Mouse (Mus musculus): ENCODE results near the gene Cd82.

- no peak for TF ChIP-seq CTCF (IDR thresholded peaks at IDR 0.05; ENCODE audit: control insufficient read depth, insufficient read depth, insufficient read length)
- no peak for TF ChIP-seq CEBPB (IDR thresholded peaks at IDR 0.05; ENCODE audit: low read depth)
- no peak for TF ChIP-seq USF1 (IDR thresholded peaks at IDR 0.05; ENCODE audit: low read depth)
- no peak for TF ChIP-seq MYOD1 (IDR thresholded peaks at IDR 0.05; ENCODE audit: control insufficient read depth, insufficient read length, low read depth)
- TF ChIP-seq FOSL1 (IDR thresholded peaks at IDR 0.05; ENCODE audit: insufficient read depth, low read length, poor library complexity, severe bottlenecking): no peak
- TF ChIP-seq MYOG (IDR thresholded peaks at IDR 0.05; ENCODE audit: control insufficient read depth, extremely low read depth, insufficient read length): no peak
These were observed 45.8 kb downstream of the Cd82 start for GRCm38 (mm10) chr2:93416874-93417709.
